Mouse (Mus musculus) left cerebral cortex, postnatal 36 days (tissue): ENCODE data around the gene Atp6v0a4. TPM values are rescaled to one million over a fixed set of nuclear protein-coding genes. Genes with fewer than 3 reads are reported as not detected.

Experiments
- DNase-seq, 2 experiments: peaks; one replicate each; pipeline ENCODE4 v3.0.0; 2021 to 2022; ENCODE audit warnings: low spot score in 2 of 2, mixed read lengths in 1 of 2
- intact Hi-C: fragments of 180-260 bp; cut with DNase I; formaldehyde crosslinking; loops from one replicate; pipeline ENCODE4 v1.15.1; 2025
- total RNA-seq, 2 experiments: library from RNA; stranded (reverse); gene quantifications; 2 replicates each; pipeline ENCODE4 v1.2.3; 2021

Gene Atp6v0a4
- total RNA-seq, 2 experiments from 2014 or later: 0.84 to 2.1 TPM

DNA sequence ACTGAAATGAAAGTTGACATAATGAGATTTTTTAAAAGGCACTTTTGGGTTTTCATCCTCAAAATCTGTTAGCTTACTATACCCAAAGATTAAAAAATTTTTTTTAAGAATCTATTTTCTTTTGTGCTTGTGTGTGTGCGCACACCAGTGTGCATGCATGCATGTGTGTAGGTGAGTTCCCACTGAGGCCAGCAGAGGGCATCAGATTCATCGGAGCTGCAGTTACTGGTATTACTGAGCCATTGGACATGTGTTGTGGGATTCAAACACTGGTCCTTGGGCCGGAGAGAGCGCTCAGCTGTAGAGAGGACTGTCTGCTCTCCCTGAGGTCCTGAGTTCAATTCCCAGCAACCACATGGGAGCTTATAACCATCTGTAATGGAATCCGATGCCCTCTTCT, 5.5 kb upstream of the Atp6v0a4 start:
- intact Hi-C loops: no loop called here
- no peak for DNase-seq

- intact Hi-C loops: no loop called here
- no peak for DNase-seq
Measured at GRCm38 (mm10) chr6:38128115-38128514, 3.7 kb upstream of the Atp6v0a4 start.

DNA sequence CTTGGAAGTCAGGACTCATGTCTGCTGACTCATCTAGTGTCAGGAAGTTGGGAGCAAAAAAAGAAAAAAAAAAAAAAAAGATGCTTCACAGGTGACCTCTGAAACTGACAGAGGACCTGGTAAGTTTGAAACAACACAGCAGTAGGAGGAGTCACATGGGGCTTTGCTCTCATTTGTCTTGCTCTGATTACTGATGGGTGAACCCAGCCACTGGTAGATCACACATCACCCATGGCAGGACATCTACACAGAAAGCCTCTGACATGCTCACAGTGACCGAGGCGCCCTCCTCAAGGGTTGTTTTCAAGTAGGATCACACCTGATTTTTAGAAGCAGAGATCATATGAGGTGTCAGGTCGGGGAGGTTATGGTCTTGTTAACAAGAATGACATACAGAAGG, 1.1 kb upstream of the Atp6v0a4 start:
- DNase-seq: no peak
- intact Hi-C loops: no loop called here

DNA sequence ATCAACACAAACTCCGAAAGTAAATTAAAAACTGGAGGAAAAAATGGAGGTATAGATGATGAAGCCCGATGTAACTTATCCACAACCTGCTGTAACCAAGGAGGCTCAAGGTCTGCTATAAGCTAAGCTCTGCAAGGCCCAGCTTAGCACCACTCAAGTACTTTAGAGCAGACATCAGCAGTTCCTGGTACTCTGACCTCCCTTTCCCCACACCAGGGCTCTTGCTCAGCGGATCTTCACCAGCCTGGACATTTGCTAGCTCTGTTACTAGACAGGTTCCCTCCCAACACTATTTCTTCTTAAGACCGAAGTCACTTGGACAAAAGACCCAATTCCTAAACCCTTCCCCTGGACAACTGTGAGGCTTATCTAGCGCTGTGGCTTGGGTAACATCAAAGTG, 496 bp upstream of the Atp6v0a4 start:
- no peak for DNase-seq
- intact Hi-C loops: no loop called here

- intact Hi-C loops: no loop called here
- DNase-seq: no peak
Measured at GRCm38 (mm10) chr6:38123471-38124206, 747 bp downstream of the Atp6v0a4 start.

DNA sequence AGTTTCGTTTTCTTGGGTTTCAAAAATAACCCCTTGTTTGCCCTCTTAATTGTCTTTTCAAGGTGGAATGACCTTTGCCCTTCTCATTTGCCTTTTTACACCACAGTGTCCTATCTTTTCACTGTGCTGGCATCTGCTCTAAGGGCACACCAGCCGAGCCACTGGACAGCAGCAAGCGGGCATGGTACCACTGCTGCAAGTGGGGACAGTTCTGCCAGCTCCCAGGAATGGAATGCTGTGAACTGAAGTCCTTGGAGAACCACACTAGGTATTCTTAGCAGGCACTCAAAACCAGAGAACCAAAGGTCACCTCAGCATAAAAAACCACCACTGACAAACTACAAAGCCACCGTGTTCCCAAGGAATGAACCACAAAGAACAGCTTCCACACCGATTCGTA, 1.6 kb downstream of the Atp6v0a4 start:
- intact Hi-C loops: no loop called here

GRCm38 (mm10) chr6:38121843-38122242, 2.5 kb downstream of the Atp6v0a4 start:
- intact Hi-C loops: no loop called here
- no peak for DNase-seq

More for the DNA sequence above, 1.6 kb downstream of the Atp6v0a4 start:
- DNase-seq: no peak

DNA sequence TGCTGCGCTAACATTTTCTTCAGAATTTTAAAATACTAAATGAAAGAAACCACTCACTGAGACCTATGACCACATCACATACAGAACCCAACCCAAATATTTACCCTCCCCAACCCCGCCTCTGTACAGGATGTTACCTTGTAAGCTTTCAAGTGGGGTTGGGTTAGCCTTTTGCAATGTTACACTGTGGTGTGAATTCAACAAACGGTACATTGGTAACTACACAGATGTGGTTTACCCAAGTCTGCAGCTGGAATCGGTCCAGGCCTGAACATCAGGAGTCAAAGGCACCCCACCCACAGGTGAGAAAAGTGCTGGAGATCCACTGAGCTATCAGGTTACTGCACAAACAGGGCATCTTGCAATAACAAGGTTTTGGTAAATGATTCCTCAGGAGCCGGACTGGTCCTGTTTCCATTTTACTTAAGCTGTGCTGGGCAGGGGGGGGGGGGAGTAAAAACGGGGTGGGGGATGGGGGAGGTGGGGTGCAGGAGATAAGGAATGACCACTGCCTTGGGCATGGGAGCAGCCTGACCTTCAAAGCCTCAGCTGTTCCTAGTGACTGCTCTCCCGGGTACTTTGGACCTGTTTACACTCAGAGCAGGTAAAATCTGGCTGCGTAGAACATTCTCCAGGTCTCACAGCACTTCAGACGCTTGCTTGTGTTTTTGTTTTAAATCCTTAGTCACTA, 3.6 kb downstream of the Atp6v0a4 start:
- DNase-seq: no peak
- intact Hi-C loops: no loop called here

GRCm38 (mm10) chr6:38118341-38118740, 6.0 kb downstream of the Atp6v0a4 start:
- DNase-seq: no peak
- intact Hi-C loops: no loop called here

GRCm38 (mm10) chr6:38116107-38116770, 8.1 kb downstream of the Atp6v0a4 start:
- intact Hi-C loops: no loop called here
- peak; percentile 32 to 38 for DNase-seq

- intact Hi-C loops: no loop called here
Measured at GRCm38 (mm10) chr6:38110859-38111258, 13.5 kb downstream of the Atp6v0a4 start.

GRCm38 (mm10) chr6:38109871-38110270, 14.5 kb downstream of the Atp6v0a4 start:
- intact Hi-C loops: no loop called here
- DNase-seq: no peak

More at GRCm38 (mm10) chr6:38110859-38111258, 13.5 kb downstream of the Atp6v0a4 start:
- no peak for DNase-seq

GRCm38 (mm10) chr6:38109160-38109795, 15.1 kb downstream of the Atp6v0a4 start, which contains the start of gene Tmem213:
TSS of gene Tmem213 (plus strand) at chr6:38109255.
- no peak for DNase-seq
- intact Hi-C loops: no loop called here

- no peak for DNase-seq
- intact Hi-C loops: no loop called here
Measured at GRCm38 (mm10) chr6:38108449-38108848, 15.9 kb downstream of the Atp6v0a4 start.

DNA sequence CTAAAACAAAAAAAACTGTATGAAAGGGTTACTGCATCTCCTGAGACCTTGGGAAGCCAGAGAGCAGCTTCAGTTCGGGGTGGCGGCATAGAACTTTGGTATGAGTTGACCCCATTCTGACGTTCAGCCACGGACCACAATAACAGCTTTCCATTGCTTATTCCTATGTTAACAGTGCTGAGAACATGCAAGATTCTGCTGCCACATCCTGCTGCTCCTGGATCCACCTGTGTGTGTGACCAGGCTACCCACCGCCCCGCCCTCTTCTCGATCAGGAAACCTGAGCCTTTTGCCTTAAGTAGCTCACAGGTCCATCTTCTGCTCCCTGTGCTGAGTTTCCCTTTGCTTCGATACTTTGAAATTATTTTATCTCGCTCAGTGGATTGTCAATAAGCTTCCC, 18.5 kb downstream of the Atp6v0a4 start:
- intact Hi-C loops: no loop called here
- DNase-seq: no peak

DNA sequence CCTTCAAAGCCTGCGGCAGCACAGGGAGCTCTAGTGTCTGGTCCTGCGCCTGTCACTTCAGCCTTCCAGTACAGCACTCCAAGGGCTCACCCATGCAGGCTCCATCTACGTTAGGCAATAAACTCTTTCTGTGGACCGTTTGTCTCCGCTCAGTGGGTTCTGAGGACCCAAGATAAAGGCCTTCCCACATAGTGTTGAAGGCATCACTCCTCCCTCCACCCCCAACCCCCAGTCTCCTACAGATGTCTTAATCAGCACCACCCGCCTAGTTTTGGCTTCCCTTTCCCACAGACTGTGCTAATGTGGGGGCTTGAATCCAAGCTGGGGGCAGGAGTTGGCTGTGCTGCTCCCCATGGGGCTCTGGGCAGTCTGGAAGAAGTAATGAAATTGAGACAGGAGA, 20.6 kb downstream of the Atp6v0a4 start:
- no peak for DNase-seq
- intact Hi-C loops: no loop called here

GRCm38 (mm10) chr6:38102216-38102795, 22.1 kb downstream of the Atp6v0a4 start:
- DNase-seq: no peak
- intact Hi-C loops: no loop called here

- no peak for DNase-seq
- intact Hi-C loops: no loop called here
Measured at GRCm38 (mm10) chr6:38096961-38097370, 27.4 kb downstream of the Atp6v0a4 start.

GRCm38 (mm10) chr6:38094701-38095100, 29.7 kb downstream of the Atp6v0a4 start:
- no peak for DNase-seq
- intact Hi-C loops: no loop called here

- DNase-seq: no peak
Measured at GRCm38 (mm10) chr6:38092539-38092938, 31.8 kb downstream of the Atp6v0a4 start.

More at GRCm38 (mm10) chr6:38092539-38092938, 31.8 kb downstream of the Atp6v0a4 start:
- intact Hi-C loops: no loop called here
